Mouse (Mus musculus) liver (tissue): ENCODE measurements around the gene Gm49661.

Experiments
- DNase-seq: peaks from one replicate; pipeline ENCODE4 v3.0.0-alpha.2; 2020; ENCODE audit warnings: mixed read lengths

Gm49661 gene

GRCm38 (mm10) chr8:84965731-84966291, 3.4 kb downstream of the Gm49661 start:
- DNase-seq = peak; percentile 98

DNA sequence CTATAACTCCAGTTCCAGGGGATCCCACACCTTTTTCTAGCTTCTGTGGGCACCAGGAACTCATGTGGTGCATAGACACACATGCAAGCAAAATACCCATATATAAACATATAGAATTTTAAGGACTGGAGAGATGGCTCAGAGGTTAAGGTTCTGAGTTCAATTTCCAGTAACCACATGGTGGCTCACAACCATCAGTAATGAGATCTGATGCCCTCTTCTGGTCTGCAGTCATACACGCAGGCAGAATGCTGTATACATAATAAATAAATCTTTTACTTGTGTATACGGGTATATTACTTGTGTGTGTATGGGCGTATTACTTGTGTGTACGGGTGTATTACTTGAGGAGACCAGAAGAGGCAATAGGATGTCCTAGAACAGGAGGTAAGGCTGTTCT, 5.3 kb downstream of the Gm49661 start:
- no peak for DNase-seq

DNA sequence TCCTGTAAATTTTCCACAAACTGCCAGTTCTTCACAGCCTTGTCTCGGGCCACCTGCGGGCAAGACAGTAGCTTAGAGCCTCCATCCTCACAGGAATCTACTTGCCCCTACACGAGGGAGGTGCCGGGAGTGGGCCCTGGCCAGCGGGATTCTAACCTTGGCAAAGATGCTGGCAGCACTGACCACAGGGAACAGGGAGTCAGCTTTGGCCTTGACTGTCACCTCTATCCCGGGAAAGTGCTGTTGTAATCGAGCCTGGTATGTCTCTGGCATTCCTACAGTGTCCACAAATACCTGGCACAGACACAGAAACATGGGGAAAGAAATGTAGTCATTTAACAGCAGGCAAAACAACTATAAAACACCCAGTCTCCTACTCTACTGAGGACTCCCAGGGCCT, 9.4 kb downstream of the Gm49661 start:
- DNase-seq = no peak

DNA sequence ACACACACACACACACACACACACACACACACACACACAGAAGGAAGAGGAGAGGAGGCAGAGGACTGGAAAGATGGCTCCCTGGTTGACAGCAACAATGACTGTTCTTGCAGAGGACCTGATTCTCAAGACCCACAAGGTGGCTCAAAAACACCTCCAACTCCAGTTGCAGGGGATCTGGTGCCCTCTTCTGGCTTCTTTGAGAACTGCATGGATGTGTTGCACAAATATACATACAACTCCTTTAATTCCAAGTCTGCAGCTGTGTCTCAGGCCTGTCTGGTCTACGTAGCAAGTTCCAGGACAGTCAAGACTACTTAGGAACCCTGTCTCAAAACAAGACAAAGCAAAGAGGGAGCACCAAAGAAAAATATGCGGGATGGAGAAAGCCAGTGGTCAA, 12.5 kb downstream of the Gm49661 start:
- DNase-seq = peak; percentile 80

- peak; percentile 67 for DNase-seq
Observed at GRCm38 (mm10) chr8:84952612-84953255, 16.5 kb downstream of the Gm49661 start.

DNA sequence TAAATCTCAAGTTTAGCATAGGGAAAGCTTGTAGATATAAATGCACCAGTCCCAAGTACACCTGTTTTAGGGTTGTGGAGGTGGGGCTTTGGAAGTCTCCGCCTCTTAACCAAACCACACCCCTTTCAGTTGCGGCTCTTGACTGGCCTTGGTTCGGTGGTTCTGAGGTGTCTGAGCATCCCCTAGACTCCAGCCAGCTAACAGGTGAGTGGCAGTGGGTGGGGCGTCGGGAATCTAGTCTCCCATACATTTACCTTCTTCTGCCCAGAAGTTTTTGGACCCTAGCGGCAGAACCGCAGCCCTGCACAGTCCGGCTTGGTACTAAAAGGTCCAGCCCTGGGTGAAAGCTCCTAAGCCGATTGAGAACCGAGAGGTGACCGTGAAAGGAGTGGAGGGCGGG, 19.5 kb downstream of the Gm49661 start:
- DNase-seq = no peak

DNA sequence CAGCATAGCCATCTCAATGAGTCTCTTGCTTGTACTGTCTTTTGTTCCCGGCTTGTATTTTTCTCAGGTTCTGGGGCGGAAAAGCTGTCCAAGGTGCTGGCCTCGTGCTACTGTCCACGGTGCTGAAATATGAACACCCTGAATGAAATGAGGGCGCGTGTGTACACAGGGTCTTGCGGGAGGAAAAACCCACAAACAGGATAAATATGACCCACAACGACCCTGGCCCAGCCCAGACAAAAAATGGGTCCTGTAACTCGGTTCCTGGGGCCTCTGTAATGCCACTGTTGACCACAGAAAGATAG, 22.0 kb downstream of the Gm49661 start:
- no peak for DNase-seq

DNA sequence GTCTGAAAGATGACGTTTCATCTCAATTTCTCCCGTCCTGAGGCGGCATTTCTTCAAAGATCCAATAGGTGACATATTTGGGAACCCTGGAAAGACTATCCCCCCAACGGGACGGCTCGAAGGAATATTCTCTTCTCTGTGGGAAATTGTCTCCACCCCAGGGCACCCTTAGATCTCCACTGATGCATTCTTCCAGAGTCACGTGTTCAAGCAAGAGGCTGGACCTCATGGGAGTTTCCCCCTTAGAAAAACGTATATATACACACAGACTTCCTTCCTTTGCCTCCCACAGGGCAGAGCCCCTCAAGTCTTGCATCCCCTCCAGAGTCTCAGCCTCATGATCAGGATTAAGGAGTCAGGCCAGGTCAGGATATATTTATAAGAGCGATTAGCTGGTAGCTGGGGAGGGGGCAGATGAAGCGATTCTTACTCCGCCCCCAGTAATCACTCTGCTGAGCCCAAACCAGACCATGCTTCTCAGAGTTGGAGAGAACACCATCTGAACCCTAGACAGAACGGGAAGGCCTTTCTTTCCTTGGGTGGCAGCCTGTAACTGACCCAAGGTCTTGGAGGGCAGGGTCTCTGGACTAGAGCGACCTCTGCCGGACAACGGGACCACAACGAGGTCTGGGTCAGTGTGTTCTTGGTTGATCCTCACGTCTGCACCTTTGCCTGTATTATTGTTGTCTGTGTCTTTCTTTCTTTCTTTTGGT, 22.5 kb downstream of the Gm49661 start, which contains the start of gene Rtbdn:
Gene Rtbdn, plus strand, starts transcription at position 464 of the 713 bp plus-strand sequence.
- no peak for DNase-seq

DNA sequence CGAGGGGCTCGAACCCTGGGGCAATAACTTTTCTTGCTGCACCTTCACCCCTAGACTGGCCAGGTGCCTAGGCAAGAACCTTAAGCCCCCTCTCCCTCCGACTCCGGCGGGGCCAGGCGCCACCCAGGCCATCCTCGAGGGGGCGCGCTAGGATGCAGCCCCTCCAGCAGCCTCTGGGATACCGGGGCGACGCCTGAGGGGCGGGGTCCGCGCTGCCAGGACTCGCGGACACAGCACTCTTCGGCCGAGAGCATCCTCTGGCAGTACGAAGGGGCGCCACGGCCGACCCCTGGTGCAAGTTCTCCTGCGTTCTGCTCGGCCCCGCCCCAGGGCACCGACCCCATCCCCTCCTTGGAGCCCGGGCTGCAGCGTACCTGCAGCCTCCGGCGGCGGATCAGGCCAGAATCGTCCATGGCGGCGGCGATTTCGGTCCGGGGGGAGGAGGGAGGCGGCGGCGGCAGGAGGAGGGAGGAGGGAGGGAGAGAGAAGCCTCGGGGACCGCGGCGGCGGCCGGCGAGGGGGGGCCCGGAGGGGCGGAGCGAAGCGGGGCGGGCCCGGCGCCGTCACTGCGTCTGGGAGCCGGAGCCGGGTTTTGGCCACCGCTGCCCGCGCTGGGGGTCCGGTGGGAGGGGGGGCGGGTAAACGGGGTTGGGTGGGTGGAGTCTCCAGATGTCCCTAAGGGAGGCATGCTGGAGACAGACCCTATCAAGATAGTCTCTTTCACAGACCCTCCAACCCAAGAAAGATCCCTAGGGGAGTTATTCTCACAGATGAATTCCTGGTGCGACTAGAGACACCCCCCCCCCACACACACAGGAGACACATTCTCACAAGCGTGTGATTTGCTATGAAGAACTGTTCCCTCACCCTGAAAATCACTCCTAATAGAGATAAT, 23.4 kb downstream of the Gm49661 start:
- DNase-seq = no peak

DNA sequence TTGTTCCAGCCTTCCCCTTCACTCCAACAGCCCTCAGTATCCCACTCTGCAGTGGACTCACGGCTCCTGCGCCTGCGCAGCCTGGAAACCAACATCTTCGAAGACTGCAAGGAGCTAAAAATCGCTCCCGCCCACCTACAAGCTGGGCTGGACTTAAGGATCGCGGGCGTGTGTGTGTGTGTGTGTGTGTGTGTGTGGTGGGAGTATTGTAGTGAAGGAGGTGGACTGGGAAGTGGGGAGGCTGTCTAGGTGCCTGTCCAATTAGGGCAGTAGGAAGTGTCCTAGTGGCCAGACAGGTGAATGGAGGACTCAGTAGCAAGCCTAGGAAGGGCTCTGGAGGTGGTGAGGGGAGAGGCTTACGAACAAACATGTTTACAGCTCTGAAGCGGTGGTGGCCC, 24.0 kb downstream of the Gm49661 start:
- no peak for DNase-seq

GRCm38 (mm10) chr8:84944478-84945160, 24.6 kb downstream of the Gm49661 start:
- DNase-seq = peak; percentile 87

- DNase-seq = no peak
Observed at GRCm38 (mm10) chr8:84943699-84944098, 25.5 kb downstream of the Gm49661 start.

GRCm38 (mm10) chr8:84937620-84938485, 31.4 kb downstream of the Gm49661 start:
- DNase-seq = no peak

DNA sequence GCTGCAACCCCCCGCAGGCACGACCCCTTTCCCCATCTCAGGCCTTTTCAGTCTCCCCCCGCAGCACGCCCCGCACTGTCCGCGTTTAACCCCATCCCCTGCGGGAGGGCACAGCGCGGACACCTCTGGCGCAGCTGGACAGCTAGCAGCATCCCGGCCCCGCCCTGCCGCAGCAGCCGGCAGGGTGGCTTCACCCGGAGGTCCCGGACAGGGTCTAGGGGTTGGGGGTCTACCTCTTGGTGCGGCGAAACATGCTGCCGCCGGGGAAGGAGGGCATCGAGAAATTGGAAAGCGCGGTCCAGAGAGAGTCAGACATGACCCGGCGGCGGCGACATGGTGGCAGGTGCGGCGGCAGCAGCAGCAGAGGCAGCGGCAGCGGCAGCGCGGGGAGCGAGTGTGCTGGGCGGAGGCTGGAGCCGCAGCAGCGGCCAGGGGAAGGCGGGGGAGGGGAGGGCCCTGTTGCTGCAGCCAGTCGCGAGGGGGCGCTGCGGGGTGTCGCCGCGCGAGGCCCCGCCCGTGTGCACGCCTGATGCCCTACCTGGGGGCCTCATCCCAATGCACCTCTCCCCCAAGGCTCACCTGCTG, 32.2 kb downstream of the Gm49661 start, which contains the start of gene Mast1:
Gene Mast1, minus strand, starts transcription at position 398 of the 585 bp plus-strand sequence.
- DNase-seq = peak; percentile 78

GRCm38 (mm10) chr8:84936041-84936961, 32.9 kb downstream of the Gm49661 start:
- no peak for DNase-seq

GRCm38 (mm10) chr8:84935489-84935888, 33.7 kb downstream of the Gm49661 start:
- no peak for DNase-seq

GRCm38 (mm10) chr8:84934860-84935259, 34.4 kb downstream of the Gm49661 start:
- no peak for DNase-seq

GRCm38 (mm10) chr8:84933767-84934559, 35.3 kb downstream of the Gm49661 start:
- no peak for DNase-seq

DNA sequence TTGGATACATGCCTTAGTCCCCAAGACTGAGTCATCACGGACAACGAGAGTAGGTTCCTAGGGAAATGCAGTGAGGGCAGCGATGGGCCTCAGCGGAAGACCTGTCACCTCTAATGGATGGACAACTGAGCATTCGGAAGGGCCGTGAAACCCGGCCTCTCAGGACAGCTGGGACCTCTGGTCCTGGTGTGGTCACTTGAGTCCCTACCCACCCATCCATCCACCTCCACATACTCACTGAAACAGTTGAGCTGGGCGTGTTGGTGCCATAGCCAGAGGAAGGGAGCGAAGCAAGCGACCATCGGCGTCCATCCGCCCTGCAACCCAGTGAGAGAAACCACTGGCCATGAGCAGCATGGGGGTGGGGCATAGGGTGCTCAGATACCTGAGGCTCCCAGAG, 38.7 kb downstream of the Gm49661 start:
- DNase-seq = no peak
